Mouse (Mus musculus): Measurements from ENCODE around the gene Cd320.
"Not testable (repeated sequence)": the region's sequence is repeated elsewhere in the genome, so short reads cannot be mapped to it uniquely, and the experiment has no call there.

Gene Cd320

GRCm38 (mm10) chr17:33842966-33843795 is at the start of gene Cd320:
Gene Cd320, plus strand, starts transcription at chr17:33843091.
- DNase-seq: peak; percentile 91

- DNase-seq: no peak
Observed at GRCm38 (mm10) chr17:33798306-33798705, 44.6 kb upstream of the Cd320 start.

- DNase-seq: no peak
Observed at GRCm38 (mm10) chr17:33799277-33799676, 43.6 kb upstream of the Cd320 start.

GRCm38 (mm10) chr17:33802221-33802620 is 40.7 kb upstream of the Cd320 start:
- DNase-seq: no peak

- DNase-seq: no peak
Observed at GRCm38 (mm10) chr17:33804205-33804604, 38.7 kb upstream of the Cd320 start.

GRCm38 (mm10) chr17:33804745-33805144 is 38.1 kb upstream of the Cd320 start:
- no peak for DNase-seq

- no peak for DNase-seq
Observed at GRCm38 (mm10) chr17:33807181-33807888, 35.6 kb upstream of the Cd320 start.

GRCm38 (mm10) chr17:33808192-33808591 is 34.7 kb upstream of the Cd320 start:
- no peak for DNase-seq

- DNase-seq: peak; percentile 89
Observed at GRCm38 (mm10) chr17:33810334-33811141, 32.4 kb upstream of the Cd320 start, which contains the start of gene Kank3. Gene Kank3, plus strand, starts transcription at chr17:33810519.

GRCm38 (mm10) chr17:33811142-33811516 is 31.8 kb upstream of the Cd320 start:
- DNase-seq: no peak

GRCm38 (mm10) chr17:33812475-33812874 is 30.4 kb upstream of the Cd320 start:
- no peak for DNase-seq

GRCm38 (mm10) chr17:33812990-33813389 is 29.9 kb upstream of the Cd320 start:
- no peak for DNase-seq

GRCm38 (mm10) chr17:33815399-33815798 is 27.5 kb upstream of the Cd320 start:
- no peak for DNase-seq

- DNase-seq: no peak
Observed at GRCm38 (mm10) chr17:33816612-33817011, 26.3 kb upstream of the Cd320 start.

- peak; percentile 82 for DNase-seq
Observed at GRCm38 (mm10) chr17:33817184-33817968, 25.5 kb upstream of the Cd320 start.

- DNase-seq: no peak
Observed at GRCm38 (mm10) chr17:33817969-33818643, 24.8 kb upstream of the Cd320 start.

- DNase-seq: no peak
Observed at GRCm38 (mm10) chr17:33822436-33822959, 20.4 kb upstream of the Cd320 start.

GRCm38 (mm10) chr17:33823171-33823570 is 19.7 kb upstream of the Cd320 start:
- not testable (repeated sequence) for DNase-seq

GRCm38 (mm10) chr17:33824084-33824996 is 18.6 kb upstream of the Cd320 start, which contains the start of the genes Rps28 and Ndufa7:
Gene Rps28, minus strand, starts transcription at chr17:33824562.
Gene Ndufa7, plus strand, starts transcription at chr17:33824572.
- DNase-seq: peak; percentile 99

- not testable (repeated sequence) for DNase-seq
Observed at GRCm38 (mm10) chr17:33824997-33825330, 17.9 kb upstream of the Cd320 start.

Data from thymus, postnatal 25 days (tissue).